In the genomic region with DNA sequence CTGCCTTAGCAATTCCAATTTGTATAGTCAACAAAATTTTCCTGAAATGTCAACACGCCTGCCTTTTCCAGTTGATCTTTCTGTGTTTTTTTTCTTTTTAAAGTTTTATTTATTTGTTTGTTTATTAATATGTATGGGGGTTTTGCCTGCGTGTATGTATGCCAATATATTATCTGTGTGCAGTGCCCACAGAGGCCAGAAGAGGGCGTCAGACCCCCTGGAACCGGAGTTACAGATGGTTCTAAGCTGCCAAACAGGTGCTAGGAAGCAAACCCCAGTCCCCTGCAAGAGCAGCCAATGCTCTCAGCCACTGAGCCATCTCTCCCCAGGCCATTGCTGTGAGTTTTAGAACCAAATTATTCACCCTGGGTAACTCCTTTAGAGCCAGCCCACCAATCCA, we compare ENCODE assay signal across 25 mouse cellular contexts.
A peak's percentile ranks its signal among the peaks of the same experiment; 100 is the strongest.
DNase-seq lines count a peak whose midpoint lies in the region; ATAC-seq and TF ChIP-seq lines count a peak whose summit lies in the region.
"Had no signal": no experiment of that assay in that cellular context is flagged by ENCODE, and none has a peak within 500 bp of the region (broad histone marks: within the 10 kb centered on the region; RNA-seq: fewer than 3 reads in every experiment).

No protein-coding gene starts in this region.

- H3K4me2 ChIP-seq in hindbrain, embryonic 16.5 days (ENCODE audit: low read length), result no peak overlapping the region
- no peak overlapping the region for H3K4me2 ChIP-seq in midbrain, postnatal 0 days (ENCODE audit: low read depth, low read length, poor library complexity, severe bottlenecking)
- H3K4me2 ChIP-seq: forebrain, embryonic 13.5 days; heart, embryonic 15.5 days; hindbrain, embryonic 15.5 days; liver, embryonic 13.5 days; midbrain, embryonic 12.5 days had no signal

- H3K27ac ChIP-seq in hindbrain, embryonic 10.5 days, result peak overlapping the region; percentile 1; the same call in 1 of the 2 replicates
- H3K27ac ChIP-seq in hindbrain, embryonic 16.5 days (ENCODE audit: low read depth, low read length), result no peak overlapping the region
- H3K27ac ChIP-seq in left cerebral cortex, adult 2 months, result no peak overlapping the region
- H3K27ac ChIP-seq in midbrain, postnatal 0 days (ENCODE audit: low read depth, low read length), result no peak overlapping the region
- no peak overlapping the region for H3K27ac ChIP-seq in midbrain, embryonic 10.5 days (replicated peaks)
- H3K27ac ChIP-seq: forebrain, embryonic 13.5 days; heart, embryonic 15.5 days; hindbrain, embryonic 15.5 days; limb, embryonic 10.5 days; liver, embryonic 13.5 days; midbrain, embryonic 12.5 days had no signal

- intact Hi-C loops in left cerebral cortex, adult 2 months (cut with DNase I), result no loop called here

- peaks cover 24% of the 10 kb centered on the region for H3K4me1 ChIP-seq in hindbrain, embryonic 10.5 days (replicated peaks)
- no peaks in the 10 kb centered on the region for H3K4me1 ChIP-seq in hindbrain, embryonic 16.5 days (ENCODE audit: control insufficient read depth, insufficient read depth, low read depth, low read length)
- H3K4me1 ChIP-seq in midbrain, postnatal 0 days (ENCODE audit: insufficient read depth, low read length), result no peaks in the 10 kb centered on the region
- H3K4me1 ChIP-seq in midbrain, embryonic 10.5 days, result peaks cover 16% of the 10 kb centered on the region
- H3K4me1 ChIP-seq: forebrain, embryonic 13.5 days; hindbrain, embryonic 15.5 days had no signal

- no peaks in the 10 kb centered on the region for H3K27me3 ChIP-seq in hindbrain, embryonic 10.5 days (ENCODE audit: insufficient read depth, poor library complexity, severe bottlenecking)
- no peaks in the 10 kb centered on the region for H3K27me3 ChIP-seq in hindbrain, embryonic 16.5 days (replicated peaks; ENCODE audit: control insufficient read depth, insufficient read depth, low read length)
- no peaks in the 10 kb centered on the region for H3K27me3 ChIP-seq in midbrain, postnatal 0 days (ENCODE audit: insufficient read depth, low read length)
- no peaks in the 10 kb centered on the region for H3K27me3 ChIP-seq in midbrain, embryonic 10.5 days (ENCODE audit: low read depth, poor library complexity, severe bottlenecking)
- H3K27me3 ChIP-seq: forebrain, embryonic 13.5 days; heart, embryonic 15.5 days; hindbrain, embryonic 15.5 days; liver, embryonic 13.5 days; midbrain, embryonic 12.5 days had no signal

- H3K9me3 ChIP-seq in hindbrain, embryonic 10.5 days, result no peaks in the 10 kb centered on the region
- no peaks in the 10 kb centered on the region for H3K9me3 ChIP-seq in hindbrain, embryonic 16.5 days (ENCODE audit: control insufficient read depth, low read length)
- no peaks in the 10 kb centered on the region for H3K9me3 ChIP-seq in midbrain, postnatal 0 days (ENCODE audit: low read length)
- no peaks in the 10 kb centered on the region for H3K9me3 ChIP-seq in midbrain, embryonic 10.5 days (replicated peaks)
- H3K9me3 ChIP-seq: forebrain, embryonic 13.5 days; heart, embryonic 15.5 days; hindbrain, embryonic 15.5 days; limb, embryonic 10.5 days; liver, embryonic 13.5 days; midbrain, embryonic 12.5 days had no signal

- H3K4me3 ChIP-seq in hindbrain, embryonic 10.5 days, result no peak overlapping the region
- H3K4me3 ChIP-seq in hindbrain, embryonic 16.5 days (ENCODE audit: low read length), result no peak overlapping the region
- no peak overlapping the region for H3K4me3 ChIP-seq in left cerebral cortex, adult 2 months
- H3K4me3 ChIP-seq in midbrain, postnatal 0 days (ENCODE audit: low read depth, low read length), result no peak overlapping the region
- no peak overlapping the region for H3K4me3 ChIP-seq in midbrain, embryonic 10.5 days
- H3K4me3 ChIP-seq: forebrain, embryonic 13.5 days; heart, embryonic 15.5 days; hindbrain, embryonic 15.5 days; limb, embryonic 10.5 days; liver, embryonic 13.5 days; midbrain, embryonic 12.5 days had no signal

- H3K9ac ChIP-seq in hindbrain, embryonic 16.5 days (ENCODE audit: low read depth, low read length), result no peak overlapping the region
- no peak overlapping the region for H3K9ac ChIP-seq in midbrain, postnatal 0 days (replicated peaks; ENCODE audit: low read length, poor library complexity, severe bottlenecking)
- H3K9ac ChIP-seq: forebrain, embryonic 13.5 days; heart, embryonic 15.5 days; hindbrain, embryonic 15.5 days; liver, embryonic 13.5 days; midbrain, embryonic 12.5 days had no signal

- TF ChIP-seq CTCF in left cerebral cortex, adult 2 months (IDR thresholded peaks at IDR 0.05), result peak; percentile 22; the same call in 1 of the 2 replicates
- peak; percentile 24 for TF ChIP-seq CTCF in midbrain, postnatal 0 days (IDR thresholded peaks at IDR 0.05)
- peak; percentile 9; the same call in 1 of the 2 replicates for TF ChIP-seq CTCF in brain, embryonic 14.5 days (IDR thresholded peaks at IDR 0.05; ENCODE audit: borderline replicate concordance, extremely low read depth, insufficient read depth, insufficient read length)

- ATAC-seq in hindbrain, embryonic 16.5 days, result no peak
- ATAC-seq in midbrain, postnatal 0 days (ENCODE audit: low FRiP score), result no peak
- ATAC-seq: forebrain, embryonic 13.5 days had no signal

- no peaks in the 10 kb centered on the region for H3K36me3 ChIP-seq in hindbrain, embryonic 10.5 days
- H3K36me3 ChIP-seq in hindbrain, embryonic 16.5 days (ENCODE audit: control insufficient read depth, insufficient read depth, low read length), result no peaks in the 10 kb centered on the region
- no peaks in the 10 kb centered on the region for H3K36me3 ChIP-seq in midbrain, postnatal 0 days (ENCODE audit: insufficient read depth, low read length)
- H3K36me3 ChIP-seq in midbrain, embryonic 10.5 days, result no peaks in the 10 kb centered on the region
- H3K36me3 ChIP-seq: heart, embryonic 15.5 days; hindbrain, embryonic 15.5 days; limb, embryonic 10.5 days; liver, embryonic 13.5 days; midbrain, embryonic 12.5 days had no signal

- DNase-seq in hindbrain, embryonic 10.5 days (ENCODE audit: low spot score), result no peak
- DNase-seq in left cerebral cortex, adult 2 months (ENCODE audit: extremely low spot score in 1 of 2, low spot score in 2 of 2), result no peak
- DNase-seq in left cerebral cortex, adult 18-20 months (ENCODE audit: low spot score in 2 of 2), result no peak
- DNase-seq in midbrain, postnatal 0 days (ENCODE audit: low spot score), result no peak
- DNase-seq in midbrain, embryonic 10.5 days (ENCODE audit: low spot score), result no peak
- DNase-seq in brain, embryonic 14.5 days (ENCODE audit: low read depth), result no peak
- no peak for DNase-seq in left cerebral cortex, adult 9 months (ENCODE audit: low spot score in 2 of 2)
- DNase-seq: adrenal gland, adult 2 months; cerebellum, adult 2 months; cerebellum, postnatal 25 days; gastrocnemius, postnatal 36 days; heart, postnatal 36 days; kidney, adult 8-10 months; kidney, postnatal 14 days; layer of hippocampus, postnatal 36 days; liver, embryonic 13.5 days; lung, postnatal 10 days; spleen, adult 18-20 months; thymus, postnatal 4 days had no signal

- 77% methylated on average over 4 of the region's 4 CpGs for WGBS in hindbrain, embryonic 10.5 days
- 84% methylated on average over 4 of the region's 4 CpGs for WGBS in hindbrain, embryonic 16.5 days
- WGBS in midbrain, postnatal 0 days, result 77% methylated on average over 4 of the region's 4 CpGs
- 76% methylated on average over 4 of the region's 4 CpGs for WGBS in midbrain, embryonic 10.5 days

- TF ChIP-seq POLR2A in brain, embryonic 14.5 days (IDR thresholded peaks at IDR 0.05; ENCODE audit: borderline replicate concordance, extremely low read depth, insufficient read depth, insufficient read length, poor library complexity, severe bottlenecking), result no peak
